Mouse (Mus musculus) hindbrain, postnatal 0 days (tissue): ENCODE measurements around the gene Pcnx2. TPM values are rescaled to one million over a fixed set of nuclear protein-coding genes. Genes with fewer than 3 reads are reported as not detected.

Source experiments
- ATAC-seq: fragments of 200-750 bp; cut with Nextera tagmentation; 2 replicates; pipeline ENCODE4 v1.8.0; 2017; ENCODE audit warnings: mild to moderate bottlenecking, moderate TSS enrichment, moderate library complexity
- DNase-seq: peaks from one replicate; pipeline ENCODE4 v3.0.0-alpha.2; 2015; ENCODE audit warnings: low spot score
- H3K27ac ChIP-seq: fragments of 300-500 bp; sonication (generic); 2 replicates; pipeline ENCODE4 v1.5.1; 2014; ENCODE audit warnings: mild to moderate bottlenecking
- H3K27me3 ChIP-seq: fragments of 300-500 bp; sonication (generic); 2 replicates; pipeline ENCODE4 v1.6.1; 2014; ENCODE audit warnings: low read length, mixed read lengths; ENCODE audit not compliant: insufficient read depth
- H3K36me3 ChIP-seq: fragments of 300-500 bp; sonication (generic); 2 replicates; pipeline ENCODE4 v1.6.1; 2014; ENCODE audit warnings: low read length, mixed read lengths; ENCODE audit not compliant: insufficient read depth
- H3K4me1 ChIP-seq: fragments of 300-500 bp; sonication (generic); 2 replicates; pipeline ENCODE4 v1.6.1; 2014; ENCODE audit warnings: antibody characterized with exemption, low read length, mixed read lengths; ENCODE audit not compliant: insufficient read depth
- H3K4me2 ChIP-seq: fragments of 300-500 bp; sonication (generic); 2 replicates; pipeline ENCODE4 v1.6.1; 2014; ENCODE audit warnings: low read depth, mild to moderate bottlenecking, low read length, moderate library complexity, mixed read lengths
- H3K4me3 ChIP-seq: fragments of 300-500 bp; sonication (generic); 2 replicates; pipeline ENCODE4 v1.5.1; 2014; ENCODE audit warnings: low read length
- H3K9ac ChIP-seq: fragments of 300-500 bp; sonication (generic); replicated peaks from 2 replicates; pipeline ENCODE4 v1.6.1; 2014; ENCODE audit warnings: mild to moderate bottlenecking, low read length, moderate library complexity, mixed read lengths
- H3K9me3 ChIP-seq: fragments of 300-500 bp; sonication (generic); 2 replicates; pipeline ENCODE4 v1.6.1; 2016; ENCODE audit warnings: low read length, mixed read lengths
- CTCF ChIP-seq: IDR thresholded peaks from 2 replicates; pipeline ENCODE4 v1.5.1; 2016; ENCODE audit warnings: antibody characterized with exemption, control low read depth, low read depth
- WGBS: fragments of 180-500 bp; shearing (Covaris S2); extraction: QIAGEN DNeasy Blood & Tissue Kit; methylation state at CpG from one replicate; pipeline ENCODE4 v1.1.7; 2014; 5-methylcytosine and 5-hydroxymethylcytosine counted together
- polyA plus RNA-seq: library from polyadenylated mRNA; unstranded; fragments of >200 nt; fragmentation: Nextera tagmentation; extraction: Ambion mirVana; gene quantifications from 2 replicates; pipeline ENCODE4 v1.2.1, GENCODE M21; 2015
- total RNA-seq: library from RNA; depleted of rRNA; stranded (reverse); fragments of >200 nt; gene quantifications from 2 replicates; pipeline ENCODE4 v1.2.3, GENCODE M21; 2014

Gene Pcnx2
- total and polyA plus RNA-seq, 2 experiments from 2014 or later = 3.0 to 11.8 TPM

- Histone ChIP-seq H3K4me3 (no peak overlapping the region), H3K27ac (no peak overlapping the region), H3K4me2 (no peak overlapping the region), H3K9me3 (no peaks in the 10 kb centered on the region), H3K36me3 (no peaks in the 10 kb centered on the region), H3K4me1 (no peaks in the 10 kb centered on the region), H3K27me3 (no peaks in the 10 kb centered on the region), H3K9ac (no peak overlapping the region)
- DNase-seq (no peak), ATAC-seq (no peak)
- WGBS = 54% methylated on average over 6 of the region's 6 CpGs
- no peak for TF ChIP-seq CTCF
Observed at GRCm38 (mm10) chr8:125857251-125857650, 40.9 kb downstream of the Pcnx2 start.

GRCm38 (mm10) chr8:125856160-125856559 is 42.0 kb downstream of the Pcnx2 start:
- Histone ChIP-seq H3K27ac (no peak overlapping the region), H3K4me2 (no peak overlapping the region), H3K27me3 (no peaks in the 10 kb centered on the region), H3K36me3 (no peaks in the 10 kb centered on the region), H3K4me1 (no peaks in the 10 kb centered on the region), H3K9me3 (no peaks in the 10 kb centered on the region), H3K4me3 (no peak overlapping the region), H3K9ac (no peak overlapping the region)
- ATAC-seq (no peak), DNase-seq (no peak)
- TF ChIP-seq CTCF = no peak
- WGBS = 82% methylated on average over 4 of the region's 4 CpGs

GRCm38 (mm10) chr8:125854379-125854778 is 43.7 kb downstream of the Pcnx2 start:
- 54% methylated on average over 7 of the region's 7 CpGs for WGBS

GRCm38 (mm10) chr8:125853300-125853699 is 44.8 kb downstream of the Pcnx2 start:
- Histone ChIP-seq H3K4me2 (no peak overlapping the region), H3K36me3 (0 out of 2 replicates have a peak, but pooled peaks cover 5% of the 10 kb centered on the region), H3K9ac (no peak overlapping the region), H3K4me3 (no peak overlapping the region), H3K27ac (no peak overlapping the region), H3K9me3 (no peaks in the 10 kb centered on the region), H3K4me1 (no peaks in the 10 kb centered on the region), H3K27me3 (no peaks in the 10 kb centered on the region)
- no peak for ATAC-seq
- TF ChIP-seq CTCF = no peak
- 67% methylated on average over 5 of the region's 5 CpGs for WGBS
- DNase-seq = no peak

More at GRCm38 (mm10) chr8:125854379-125854778, 43.7 kb downstream of the Pcnx2 start:
- Histone ChIP-seq H3K4me1 (no peaks in the 10 kb centered on the region), H3K27me3 (no peaks in the 10 kb centered on the region), H3K9ac (no peak overlapping the region), H3K4me3 (no peak overlapping the region), H3K36me3 (0 out of 2 replicates have a peak, but pooled peaks cover 5% of the 10 kb centered on the region), H3K4me2 (no peak overlapping the region), H3K27ac (no peak overlapping the region), H3K9me3 (no peaks in the 10 kb centered on the region)
- ATAC-seq = no peak
- no peak for TF ChIP-seq CTCF
- DNase-seq = no peak

GRCm38 (mm10) chr8:125849181-125849580 is 48.9 kb downstream of the Pcnx2 start:
- H3K4me2 ChIP-seq = no peak overlapping the region
- no peak for DNase-seq
- 56% methylated on average over 4 of the region's 4 CpGs for WGBS
- H3K4me3 ChIP-seq = no peak overlapping the region
- no peaks in the 10 kb centered on the region for H3K9me3 ChIP-seq
- H3K27me3 ChIP-seq = no peaks in the 10 kb centered on the region
- no peak overlapping the region for H3K27ac ChIP-seq
- H3K4me1 ChIP-seq = no peaks in the 10 kb centered on the region
- H3K36me3 ChIP-seq = 0 out of 2 replicates have a peak, but pooled peaks cover 5% of the 10 kb centered on the region
- TF ChIP-seq CTCF = no peak
- no peak overlapping the region for H3K9ac ChIP-seq
- ATAC-seq = no peak

- no peak overlapping the region for H3K9ac ChIP-seq
- H3K4me3 ChIP-seq = no peak overlapping the region
- H3K4me1 ChIP-seq = no peaks in the 10 kb centered on the region
- WGBS = 25% methylated on average over 12 of the region's 12 CpGs
- DNase-seq (peak; percentile 53), ATAC-seq (0 out of 2 replicates have a peak, but pooled peaks have one; percentile 46)
- H3K27me3 ChIP-seq = no peaks in the 10 kb centered on the region
- no peak for TF ChIP-seq CTCF
- H3K9me3 ChIP-seq = no peaks in the 10 kb centered on the region
- no peak overlapping the region for H3K4me2 ChIP-seq
- H3K27ac ChIP-seq = no peak overlapping the region
- H3K36me3 ChIP-seq = 0 out of 2 replicates have a peak, but pooled peaks cover 5% of the 10 kb centered on the region
Observed at GRCm38 (mm10) chr8:125847842-125848241, 50.3 kb downstream of the Pcnx2 start.

- ATAC-seq = no peak
- no peak overlapping the region for H3K9ac ChIP-seq
- H3K27me3 ChIP-seq = no peaks in the 10 kb centered on the region
- 0 out of 2 replicates have a peak, but pooled peaks cover 5% of the 10 kb centered on the region for H3K36me3 ChIP-seq
- no peaks in the 10 kb centered on the region for H3K9me3 ChIP-seq
- TF ChIP-seq CTCF = no peak
- H3K4me2 ChIP-seq = no peak overlapping the region
- H3K27ac ChIP-seq = no peak overlapping the region
- H3K4me1 ChIP-seq = no peaks in the 10 kb centered on the region
- 96% methylated on average over 16 of the region's 16 CpGs for WGBS
- no peak overlapping the region for H3K4me3 ChIP-seq
- no peak for DNase-seq
Observed at GRCm38 (mm10) chr8:125845281-125845680, 52.8 kb downstream of the Pcnx2 start.
